Mouse (Mus musculus) T-cell, adult 2 months (primary cell): Measurements from ENCODE around the gene Ppp4r1.
A peak's percentile ranks its signal among the peaks of the same experiment; 100 is the strongest.

Source experiments
- DNase-seq: peaks from one replicate; pipeline ENCODE4 v3.0.0; 2022; ENCODE audit warnings: low spot score

Ppp4r1 gene

GRCm38 (mm10) chr17:65854006-65854405 is 71.6 kb downstream of the Ppp4r1 start:
- no peak for DNase-seq

- DNase-seq = no peak
Measured at GRCm38 (mm10) chr17:65857617-65858016, 75.2 kb downstream of the Ppp4r1 start.

GRCm38 (mm10) chr17:65862579-65862978 is 80.2 kb downstream of the Ppp4r1 start:
- DNase-seq = peak; percentile 33

- DNase-seq = no peak
Measured at GRCm38 (mm10) chr17:65863830-65864229, 81.5 kb downstream of the Ppp4r1 start.

GRCm38 (mm10) chr17:65864742-65865141 is 82.4 kb downstream of the Ppp4r1 start:
- peak; percentile 32 for DNase-seq

GRCm38 (mm10) chr17:65865265-65865664 is 82.9 kb downstream of the Ppp4r1 start:
- DNase-seq = no peak

- no peak for DNase-seq
Measured at GRCm38 (mm10) chr17:65866201-65866600, 83.8 kb downstream of the Ppp4r1 start.

GRCm38 (mm10) chr17:65867996-65868395 is 85.6 kb downstream of the Ppp4r1 start:
- DNase-seq = no peak

- no peak for DNase-seq
Measured at GRCm38 (mm10) chr17:65869720-65870119, 87.3 kb downstream of the Ppp4r1 start.

GRCm38 (mm10) chr17:65870146-65870545 is 87.8 kb downstream of the Ppp4r1 start:
- DNase-seq = peak; percentile 85

- DNase-seq = no peak
Measured at GRCm38 (mm10) chr17:65871641-65872041, 89.3 kb downstream of the Ppp4r1 start.

- DNase-seq = no peak
Measured at GRCm38 (mm10) chr17:65872051-65872450, 89.7 kb downstream of the Ppp4r1 start.

- DNase-seq = peak; percentile 60
Measured at GRCm38 (mm10) chr17:65872652-65873051, 90.3 kb downstream of the Ppp4r1 start.

- DNase-seq = no peak
Measured at GRCm38 (mm10) chr17:65873156-65873555, 90.8 kb downstream of the Ppp4r1 start.

- peak; percentile 41 for DNase-seq
Measured at GRCm38 (mm10) chr17:65873834-65874233, 91.5 kb downstream of the Ppp4r1 start.

GRCm38 (mm10) chr17:65877026-65877425 is 94.7 kb downstream of the Ppp4r1 start:
- DNase-seq = no peak

- peak; percentile 13 for DNase-seq
Measured at GRCm38 (mm10) chr17:65884061-65884669, 101.8 kb downstream of the Ppp4r1 start.

- DNase-seq = peak; percentile 99
Measured at GRCm38 (mm10) chr17:65884691-65885397, 102.5 kb downstream of the Ppp4r1 start.

- DNase-seq = no peak
Measured at GRCm38 (mm10) chr17:65885398-65885696, 103.0 kb downstream of the Ppp4r1 start.

- DNase-seq = peak; percentile 40
Measured at GRCm38 (mm10) chr17:65885697-65886529, 103.5 kb downstream of the Ppp4r1 start, which contains the start of gene Ralbp1. Ralbp1 (minus strand) TSS chr17:65885798.

GRCm38 (mm10) chr17:65886571-65886970 is 104.2 kb downstream of the Ppp4r1 start:
- DNase-seq = no peak

GRCm38 (mm10) chr17:65889476-65889875 is 107.1 kb downstream of the Ppp4r1 start:
- no peak for DNase-seq
